Mouse (Mus musculus) limb, embryonic 14.5 days (tissue): ENCODE results near the gene Ddb2. TPM values are rescaled to one million over a fixed set of nuclear protein-coding genes. Genes with fewer than 3 reads are reported as not detected.

Experiments used
- ATAC-seq: fragments of 200-750 bp; cut with Nextera tagmentation; 2 replicates; pipeline ENCODE4 v1.8.0; 2017; ENCODE audit warnings: low read depth, moderate number of reproducible peaks, moderate TSS enrichment; ENCODE audit not compliant: low FRiP score
- DNase-seq: peaks from one replicate; pipeline ENCODE4 v3.0.0-alpha.2; 2015; ENCODE audit warnings: low spot score
- H3K27ac ChIP-seq: fragments of 300-500 bp; sonication (generic); replicated peaks from 2 replicates; pipeline ENCODE4 v1.5.1; 2014; ENCODE audit warnings: low read depth, mild to moderate bottlenecking, low read length, moderate library complexity, mixed read lengths
- H3K27me3 ChIP-seq: fragments of 300-500 bp; sonication (generic); 2 replicates; pipeline ENCODE4 v1.6.1; 2014; ENCODE audit warnings: low read length, mixed read lengths; ENCODE audit not compliant: control insufficient read depth, insufficient read depth
- H3K36me3 ChIP-seq: fragments of 300-500 bp; sonication (generic); 2 replicates; pipeline ENCODE4 v1.6.1; 2014; ENCODE audit warnings: mild to moderate bottlenecking, low read length, moderate library complexity, mixed read lengths; ENCODE audit not compliant: control insufficient read depth, insufficient read depth
- H3K4me1 ChIP-seq: fragments of 300-500 bp; sonication (generic); 2 replicates; pipeline ENCODE4 v1.6.1; 2014; ENCODE audit warnings: antibody characterized with exemption, low read length, mixed read lengths; ENCODE audit not compliant: control insufficient read depth, insufficient read depth
- H3K4me2 ChIP-seq: fragments of 300-500 bp; sonication (generic); replicated peaks from 2 replicates; pipeline ENCODE4 v1.6.1; 2014; ENCODE audit warnings: low read depth, mild to moderate bottlenecking, low read length, moderate library complexity; ENCODE audit not compliant: severe bottlenecking
- H3K4me3 ChIP-seq: fragments of 300-500 bp; sonication (generic); replicated peaks from 2 replicates; pipeline ENCODE4 v1.5.1; 2014; ENCODE audit warnings: low read length
- H3K9ac ChIP-seq: fragments of 300-500 bp; sonication (generic); 2 replicates; pipeline ENCODE4 v1.6.1; 2014; ENCODE audit warnings: mild to moderate bottlenecking, low read depth, low read length, moderate library complexity; ENCODE audit not compliant: severe bottlenecking
- H3K9me3 ChIP-seq: fragments of 300-500 bp; sonication (generic); 2 replicates; pipeline ENCODE4 v1.6.1; 2016; ENCODE audit warnings: low read length; ENCODE audit not compliant: control insufficient read depth
- POLR2A ChIP-seq: fragments of 200-500 bp; IDR thresholded peaks from 2 replicates; pipeline ENCODE4 v1.8.0; 2012; ENCODE audit warnings: inconsistent platforms, mild to moderate bottlenecking, moderate library complexity, borderline replicate concordance; ENCODE audit not compliant: insufficient read depth, insufficient read length; ENCODE audit errors: extremely low read depth
- WGBS: fragments of 180-500 bp; shearing (Covaris S2); extraction: QIAGEN DNeasy Blood & Tissue Kit; methylation state at CpG from one replicate; pipeline ENCODE4 v1.1.7; 2014; 5-methylcytosine and 5-hydroxymethylcytosine counted together
- polyA plus RNA-seq, 2 experiments: library from polyadenylated mRNA; depleted of rRNA in 1 of 2; stranded (reverse) in 1 of 2; unstranded in 1 of 2; fragments of >200 nt; fragmentation: Nextera tagmentation in 1 of 2; extraction: Ambion mirVana in 1 of 2; gene quantifications; 2 replicates each; pipeline versions ENCODE4 v1.2.1 to v1.2.3; 2012 to 2014

Gene Ddb2
- polyA plus RNA-seq, 2 experiments: 14.8 to 52.8 TPM

DNA sequence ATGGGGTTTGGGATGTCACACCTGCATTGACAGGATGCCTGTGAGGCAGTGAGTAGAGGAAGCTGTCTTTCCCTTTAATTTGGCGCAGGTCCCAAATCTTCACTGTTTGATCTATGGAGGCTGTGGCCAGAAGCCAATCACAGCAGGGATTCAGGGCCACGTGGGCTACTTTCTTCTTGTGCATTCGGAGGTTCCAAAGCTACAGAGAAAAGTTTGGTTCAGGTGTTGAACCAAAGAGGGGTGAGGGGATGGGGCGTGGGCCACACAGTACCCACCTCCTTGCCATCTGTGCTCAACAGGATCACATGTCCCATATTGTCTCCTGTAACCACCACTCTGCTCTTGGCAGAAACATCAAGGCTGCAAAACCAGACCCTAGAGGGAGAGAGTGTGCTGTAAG, 19.8 kb downstream of the Ddb2 start:
- DNase-seq (no peak), ATAC-seq (no peak)
- H3K9ac ChIP-seq: no peak overlapping the region
- TF ChIP-seq POLR2A: no peak
- no peaks in the 10 kb centered on the region for H3K27me3 ChIP-seq
- no peak overlapping the region for H3K27ac ChIP-seq
- no peak overlapping the region for H3K4me2 ChIP-seq
- no peaks in the 10 kb centered on the region for H3K4me1 ChIP-seq
- no peak overlapping the region for H3K4me3 ChIP-seq
- WGBS: 60% methylated on average over 4 of the region's 4 CpGs
- peaks cover 36% of the 10 kb centered on the region for H3K36me3 ChIP-seq
- no peaks in the 10 kb centered on the region for H3K9me3 ChIP-seq

DNA sequence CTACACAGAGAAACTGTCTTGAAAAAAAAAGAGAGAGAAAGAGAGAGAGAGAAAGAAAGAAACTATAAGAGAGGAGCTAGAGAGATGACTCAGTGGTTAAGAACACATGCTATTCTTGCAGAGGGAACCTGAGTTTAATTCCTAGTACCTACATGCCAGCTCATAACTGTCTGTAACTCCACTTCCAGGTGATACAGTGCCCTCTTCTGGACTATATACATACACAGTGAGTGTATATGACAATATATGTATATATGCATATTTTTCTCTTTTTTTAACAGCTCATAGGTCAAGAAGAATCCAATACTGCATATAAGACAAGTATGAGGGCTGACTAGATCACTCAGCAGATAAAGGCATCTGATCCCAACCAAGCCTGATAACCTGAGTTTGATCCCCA, 23.5 kb downstream of the Ddb2 start:
- no peak for ATAC-seq
- H3K36me3 ChIP-seq: peaks cover 70% of the 10 kb centered on the region

GRCm38 (mm10) chr2:91206254-91206775, 30.5 kb downstream of the Ddb2 start:
- WGBS: 88% methylated on average over 9 of the region's 9 CpGs
- Histone ChIP-seq H3K27me3 (no peaks in the 10 kb centered on the region), H3K4me2 (no peak overlapping the region), H3K36me3 (peaks cover 57% of the 10 kb centered on the region), H3K9ac (no peak overlapping the region), H3K4me3 (no peak overlapping the region), H3K9me3 (no peaks in the 10 kb centered on the region), H3K4me1 (peaks cover 15% of the 10 kb centered on the region), H3K27ac (no peak overlapping the region)
- no peak for DNase-seq
- TF ChIP-seq POLR2A: no peak
- no peak for ATAC-seq

More for the DNA sequence above, 23.5 kb downstream of the Ddb2 start:
- Histone ChIP-seq H3K9me3 (no peaks in the 10 kb centered on the region), H3K27me3 (no peaks in the 10 kb centered on the region), H3K4me1 (no peaks in the 10 kb centered on the region), H3K4me2 (no peak overlapping the region), H3K27ac (no peak overlapping the region), H3K4me3 (no peak overlapping the region), H3K9ac (no peak overlapping the region)
- no peak for DNase-seq
- no peak for TF ChIP-seq POLR2A

- TF ChIP-seq POLR2A: no peak
- DNase-seq (no peak), ATAC-seq (peak; percentile 66)
- no peaks in the 10 kb centered on the region for H3K9me3 ChIP-seq
- H3K4me1 ChIP-seq: peaks cover 15% of the 10 kb centered on the region
- peak overlapping the region; percentile 71 for H3K4me3 ChIP-seq
- peak overlapping the region; percentile 66 for H3K4me2 ChIP-seq
- peak overlapping the region; percentile 92 for H3K27ac ChIP-seq
- peaks cover 28% of the 10 kb centered on the region for H3K36me3 ChIP-seq
- WGBS: 12% methylated on average over 20 of the region's 20 CpGs
- no peaks in the 10 kb centered on the region for H3K27me3 ChIP-seq
- peak overlapping the region; percentile 80 for H3K9ac ChIP-seq
These were observed 33.7 kb downstream of the Ddb2 start for GRCm38 (mm10) chr2:91202972-91203656.

- H3K4me3 ChIP-seq: peak within 1 kb of the TSS; percentile 71
- WGBS: 3% methylated on average over 28 of the region's 28 CpGs
- peak within 1 kb of the TSS; percentile 80 for H3K9ac ChIP-seq
- peak; percentile 97 for ATAC-seq
- H3K27ac ChIP-seq: peak within 1 kb of the TSS; percentile 92
- no peak; the same call in 1 of the 2 replicates for TF ChIP-seq POLR2A
- no peaks in the 10 kb centered on the region for H3K9me3 ChIP-seq
- peak; percentile 92 for DNase-seq
- no peaks in the 10 kb centered on the region for H3K27me3 ChIP-seq
- H3K36me3 ChIP-seq: peaks cover 21% of the 10 kb centered on the region
- peak within 1 kb of the TSS; percentile 66 for H3K4me2 ChIP-seq
- peaks cover 15% of the 10 kb centered on the region for H3K4me1 ChIP-seq
These were observed 34.4 kb downstream of the Ddb2 start, which contains the start of the genes Nr1h3 and Acp2 for GRCm38 (mm10) chr2:91202222-91202971. TSS of gene Nr1h3 (minus strand) at chr2:91202834. TSS of gene Acp2 (plus strand) at chr2:91202885.
